ENCODE assay signal across 8 mouse cellular contexts in genomic region chr15:6387729-6388070, GRCm38 (mm10). TPM values are rescaled to one million over a fixed set of nuclear protein-coding genes. Genes with fewer than 3 reads are reported as not detected.
DNase-seq lines count a peak whose midpoint lies in the region; ATAC-seq and TF ChIP-seq lines count a peak whose summit lies in the region.

No protein-coding gene starts in this region.

- intact Hi-C loops in left cerebral cortex, postnatal 14 days (cut with DNase I): loop anchor here (10.0 kb wide), 1 partner anchor 153 kb away; no protein-coding TSS in a partner anchor

- 6% methylated on average over 6 of the region's 6 CpGs for WGBS in kidney, embryonic 16.5 days
- 20% methylated on average over 6 of the region's 6 CpGs for WGBS in intestine, embryonic 16.5 days
- WGBS in midbrain, postnatal 0 days: 10% methylated on average over 6 of the region's 6 CpGs

- H3K4me3 ChIP-seq in kidney, embryonic 16.5 days (ENCODE audit: low read length): peak overlapping the region; percentile 56
- H3K4me3 ChIP-seq in embryonic fibroblast, embryonic 13.5 days (ENCODE audit: insufficient read depth, low read length): peak overlapping the region; percentile 88
- peak overlapping the region; percentile 55 for H3K4me3 ChIP-seq in intestine, embryonic 16.5 days (ENCODE audit: low read length)
- H3K4me3 ChIP-seq in midbrain, postnatal 0 days (ENCODE audit: low read depth, low read length): peak overlapping the region; percentile 55

- peak overlapping the region; percentile 66 for H3K9ac ChIP-seq in kidney, embryonic 16.5 days (replicated peaks; ENCODE audit: low read length)
- H3K9ac ChIP-seq in intestine, embryonic 16.5 days (ENCODE audit: low read depth, low read length): peak overlapping the region; percentile 68
- no peak overlapping the region for H3K9ac ChIP-seq in midbrain, postnatal 0 days (replicated peaks; ENCODE audit: low read length, poor library complexity, severe bottlenecking)

- H3K27me3 ChIP-seq in kidney, embryonic 16.5 days (ENCODE audit: insufficient read depth, low read length): no peaks in the 10 kb centered on the region
- no peaks in the 10 kb centered on the region for H3K27me3 ChIP-seq in intestine, embryonic 16.5 days (replicated peaks; ENCODE audit: control insufficient read depth, insufficient read depth, low read length)
- no peaks in the 10 kb centered on the region for H3K27me3 ChIP-seq in midbrain, postnatal 0 days (ENCODE audit: insufficient read depth, low read length)

- no peak for TF ChIP-seq POLR2A in embryonic fibroblast, embryonic 13.5 days (IDR thresholded peaks at IDR 0.05; ENCODE audit: low read depth, low read length)

- no peak for TF ChIP-seq CTCF in embryonic fibroblast, embryonic 13.5 days (IDR thresholded peaks at IDR 0.05; ENCODE audit: borderline replicate concordance, insufficient read depth, low read length)
- TF ChIP-seq CTCF in midbrain, postnatal 0 days (IDR thresholded peaks at IDR 0.05): no peak

- peak overlapping the region; percentile 82 for H3K4me2 ChIP-seq in kidney, embryonic 16.5 days (replicated peaks; ENCODE audit: low read depth, low read length)
- peak overlapping the region; percentile 78 for H3K4me2 ChIP-seq in intestine, embryonic 16.5 days (ENCODE audit: low read depth, low read length)
- H3K4me2 ChIP-seq in midbrain, postnatal 0 days (ENCODE audit: low read depth, low read length, poor library complexity, severe bottlenecking): peak overlapping the region; percentile 83

- no peaks in the 10 kb centered on the region for H3K36me3 ChIP-seq in kidney, embryonic 16.5 days (ENCODE audit: insufficient read depth, low read length)
- H3K36me3 ChIP-seq in intestine, embryonic 16.5 days (ENCODE audit: control insufficient read depth, insufficient read depth, low read length): no peaks in the 10 kb centered on the region
- no peaks in the 10 kb centered on the region for H3K36me3 ChIP-seq in midbrain, postnatal 0 days (ENCODE audit: insufficient read depth, low read length)

- H3K9me3 ChIP-seq in kidney, embryonic 16.5 days (ENCODE audit: low read length): no peaks in the 10 kb centered on the region
- H3K9me3 ChIP-seq in intestine, embryonic 16.5 days (ENCODE audit: control insufficient read depth, low read length): no peaks in the 10 kb centered on the region
- H3K9me3 ChIP-seq in midbrain, postnatal 0 days (ENCODE audit: low read length): no peaks in the 10 kb centered on the region

- no peak for ATAC-seq in kidney, embryonic 16.5 days (ENCODE audit: low FRiP score, low TSS enrichment)
- no peak for ATAC-seq in intestine, embryonic 16.5 days
- no peak for ATAC-seq in midbrain, postnatal 0 days (ENCODE audit: low FRiP score)

- DNase-seq in kidney, adult 18-20 months: no peak
- no peak for DNase-seq in midbrain, postnatal 0 days (ENCODE audit: low spot score)
- DNase-seq in left cerebral cortex, postnatal 14 days (ENCODE audit: low spot score in 2 of 2): no peak
- DNase-seq in adrenal gland, postnatal 36 days: no peak
- no peak for DNase-seq in adrenal gland, postnatal 10 days

- no peak overlapping the region; the same call in 1 of the 2 replicates for H3K27ac ChIP-seq in kidney, embryonic 16.5 days (ENCODE audit: low read length)
- H3K27ac ChIP-seq in embryonic fibroblast, embryonic 13.5 days (ENCODE audit: insufficient read depth, low read length): peak overlapping the region; percentile 72
- H3K27ac ChIP-seq in intestine, embryonic 16.5 days (ENCODE audit: low read length): no peak overlapping the region
- no peak overlapping the region for H3K27ac ChIP-seq in midbrain, postnatal 0 days (ENCODE audit: low read depth, low read length)

- peaks cover 27% of the 10 kb centered on the region for H3K4me1 ChIP-seq in kidney, embryonic 16.5 days (ENCODE audit: insufficient read depth, low read length)
- peaks cover 18% of the 10 kb centered on the region for H3K4me1 ChIP-seq in embryonic fibroblast, embryonic 13.5 days (ENCODE audit: control insufficient read depth, insufficient read depth, low read length)
- peaks cover 9% of the 10 kb centered on the region for H3K4me1 ChIP-seq in intestine, embryonic 16.5 days (ENCODE audit: control insufficient read depth, insufficient read depth, low read length)
- H3K4me1 ChIP-seq in midbrain, postnatal 0 days (ENCODE audit: insufficient read depth, low read length): 0 out of 2 replicates have a peak, but pooled peaks cover 2% of the 10 kb centered on the region

RNA-seq across cellular contexts. Expression of gene C9, which starts 57.4 kb away (rescaled TPM):
- polyA plus RNA-seq in kidney, embryonic 16.5 days (2015; fragmentation: Nextera tagmentation; extraction: Ambion mirVana): not detected in 2 replicates
- polyA plus RNA-seq in embryonic fibroblast, embryonic 13.5 days (2011; ENCODE audit: insufficient read length, low read depth, missing spikeins): not detected in 2 replicates
- polyA plus RNA-seq in intestine, embryonic 16.5 days (2015; fragmentation: Nextera tagmentation; extraction: Ambion mirVana): 4.2 and 5.1 TPM in 2 replicates
- not detected in 2 replicates for total RNA-seq in midbrain, postnatal 0 days (2014; rRNA removed)
- not detected in 2 replicates for polyA plus RNA-seq in midbrain, postnatal 0 days (2015; fragmentation: Nextera tagmentation; extraction: Ambion mirVana)
- not detected for total RNA-seq in left cerebral cortex, postnatal 14 days (2021)
- under 1 TPM in 1 of 2 experiments, not detected in 1; 0.33 TPM for total RNA-seq in adrenal gland, postnatal 36 days (2021)
- total RNA-seq in adrenal gland, postnatal 10 days (2021): 1 to 10 TPM; 2.5 to 3.0 TPM
